Mouse (Mus musculus): ENCODE results near the gene Ncoa7.

GRCm38 (mm10) chr10:30737323-30737722, 65.8 kb downstream of the Ncoa7 start:
- TF ChIP-seq CTCF (IDR thresholded peaks at IDR 0.05; ENCODE audit: control insufficient read depth, insufficient read depth, insufficient replicate concordance, low read depth, low read length) (no peak), POLR2A (IDR thresholded peaks at IDR 0.05; ENCODE audit: control insufficient read depth, low read depth, low read length) (no peak)

Measured in testis, adult 2 months (tissue).